Mouse (Mus musculus) heart, adult 2 months (tissue): ENCODE measurements around the gene Olfr965.

Source experiments
- CTCF ChIP-seq: fragments of 200-600 bp; IDR thresholded peaks from 2 replicates; pipeline ENCODE4 v1.8.1; 2022; ENCODE audit warnings: antibody characterized with exemption, mild to moderate bottlenecking, moderate library complexity
- EP300 ChIP-seq: fragments of 200-500 bp; IDR thresholded peaks from 2 replicates; pipeline ENCODE4 v1.6.1; 2011; ENCODE audit warnings: low read depth, low read length, control low read depth; ENCODE audit not compliant: insufficient read depth
- POLR2A ChIP-seq: fragments of 200-500 bp; IDR thresholded peaks from 2 replicates; pipeline ENCODE4 v1.6.1; 2011; ENCODE audit warnings: mild to moderate bottlenecking, low read depth, low read length, control low read depth; ENCODE audit not compliant: insufficient read depth

DNA sequence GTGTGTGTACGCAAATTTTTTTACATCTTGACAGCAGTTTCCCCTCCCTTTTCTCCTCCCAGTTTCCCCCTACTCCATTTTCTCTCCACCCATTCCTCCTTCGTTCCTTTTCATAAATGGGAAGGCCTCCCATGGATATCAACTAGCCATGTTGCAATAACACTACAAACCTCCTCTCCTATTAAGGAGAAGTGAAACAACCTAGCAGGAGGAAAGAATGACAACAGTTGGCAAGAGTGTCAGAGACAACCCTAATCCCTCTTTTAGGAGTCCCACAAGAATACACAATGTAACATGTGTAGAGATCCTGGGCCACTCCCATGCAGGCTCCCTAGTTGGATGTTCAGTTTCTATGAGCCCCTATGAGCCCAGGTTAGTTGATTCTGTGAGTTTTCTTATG lies 36.3 kb upstream of the Olfr965 start:
- no peak for TF ChIP-seq CTCF
- no peak for TF ChIP-seq EP300
- no peak for TF ChIP-seq POLR2A
